Mouse (Mus musculus) liver, embryonic 14.5 days (tissue): Measurements from ENCODE around the gene Tubb3. TPM values are rescaled to one million over a fixed set of nuclear protein-coding genes. Genes with fewer than 3 reads are reported as not detected.
A peak's percentile ranks its signal among the peaks of the same experiment; 100 is the strongest.

Source experiments
- ATAC-seq: fragments of 200-750 bp; cut with Nextera tagmentation; 2 replicates; pipeline ENCODE4 v1.8.0; 2017; ENCODE audit warnings: moderate number of reproducible peaks, mild to moderate bottlenecking, moderate library complexity; ENCODE audit not compliant: insufficient read depth
- DNase-seq, 3 experiments: peaks; one replicate each; pipeline ENCODE4 v3.0.0-alpha.2; 2012 to 2013; ENCODE audit warnings: low read depth in 3 of 3, low spot score in 3 of 3
- H3K27ac ChIP-seq: fragments of 300-500 bp; sonication (generic); 2 replicates; pipeline ENCODE4 v1.5.1; 2014; ENCODE audit warnings: moderate library complexity, mild to moderate bottlenecking, control low read depth, inconsistent platforms
- H3K27me3 ChIP-seq: fragments of 300-500 bp; sonication (generic); 2 replicates; pipeline ENCODE4 v1.6.1; 2014; ENCODE audit warnings: mild to moderate bottlenecking, low read length, moderate library complexity; ENCODE audit not compliant: control insufficient read depth, insufficient read depth
- H3K36me3 ChIP-seq: fragments of 300-500 bp; sonication (generic); replicated peaks from 2 replicates; pipeline ENCODE4 v1.6.1; 2014; ENCODE audit warnings: low read depth; ENCODE audit not compliant: control insufficient read depth, insufficient read depth
- H3K4me1 ChIP-seq, 2 experiments: fragments of 200-500 bp in 1 of 2; fragments of 300-500 bp in 1 of 2; sonication (generic) in 1 of 2; replicated peaks; 2 replicates each; pipeline ENCODE4 v1.6.1; 2012 to 2014; ENCODE audit warnings: antibody characterized with exemption in 1 of 2, inconsistent platforms in 1 of 2, low read length in 1 of 2; ENCODE audit not compliant: control insufficient read depth in 2 of 2, insufficient read depth in 2 of 2
- H3K4me2 ChIP-seq: fragments of 300-500 bp; sonication (generic); 2 replicates; pipeline ENCODE4 v1.6.1; 2014; ENCODE audit warnings: low read depth, mild to moderate bottlenecking, control low read depth, moderate library complexity
- H3K4me3 ChIP-seq, 2 experiments: fragments of 200-500 bp in 1 of 2; fragments of 300-500 bp in 1 of 2; sonication (generic) in 1 of 2; 2 replicates each; pipeline ENCODE4 v1.5.1; 2012 to 2014; ENCODE audit warnings: low read depth in 2 of 2, low read length in 2 of 2, mild to moderate bottlenecking in 2 of 2, control low read depth in 1 of 2, inconsistent platforms in 1 of 2, moderate library complexity in 1 of 2; ENCODE audit not compliant: insufficient read depth in 1 of 2
- H3K9ac ChIP-seq: fragments of 300-500 bp; sonication (generic); replicated peaks from 2 replicates; pipeline ENCODE4 v1.6.1; 2014; ENCODE audit warnings: mild to moderate bottlenecking, control low read depth, moderate library complexity
- H3K9me3 ChIP-seq: fragments of 300-500 bp; sonication (generic); 2 replicates; pipeline ENCODE4 v1.6.1; 2016; ENCODE audit warnings: low read length, mixed read lengths; ENCODE audit not compliant: control insufficient read depth
- CTCF ChIP-seq: IDR thresholded peaks from 2 replicates; pipeline ENCODE4 v1.5.1; 2016; ENCODE audit warnings: antibody characterized with exemption, low read depth, control low read depth
- EP300 ChIP-seq: IDR thresholded peaks from 2 replicates; pipeline ENCODE4 v1.6.1; 2016; ENCODE audit warnings: antibody characterized with exemption, low read depth
- WGBS: fragments of 180-500 bp; shearing (Covaris S2); extraction: QIAGEN DNeasy Blood & Tissue Kit; methylation state at CpG from one replicate; pipeline ENCODE4 v1.1.7; 2014; ENCODE audit not compliant: insufficient replicate concordance; 5-methylcytosine and 5-hydroxymethylcytosine counted together
- polyA plus RNA-seq, 2 experiments: library from polyadenylated mRNA; depleted of rRNA in 1 of 2; stranded (reverse) in 1 of 2; unstranded in 1 of 2; fragments of >200 nt; fragmentation: Nextera tagmentation in 1 of 2; extraction: Ambion mirVana in 1 of 2; gene quantifications; 2 replicates each; pipeline versions ENCODE4 v1.2.1 to v1.2.3; 2012 to 2014

Gene Tubb3
- polyA plus RNA-seq, 2 experiments: 0.42 to 0.70 TPM

- Histone ChIP-seq H3K9me3 (no peaks in the 10 kb centered on the region), H3K27ac (no peak within 1 kb of the TSS), H3K36me3 (no peaks in the 10 kb centered on the region), H3K27me3 (peaks cover 22% of the 10 kb centered on the region), H3K9ac (no peak within 1 kb of the TSS), H3K4me3 (no peak within 1 kb of the TSS), H3K4me1 (peaks cover 13 to 25% of the 10 kb centered on the region in 2 experiments), H3K4me2 (0 out of 2 replicates have a peak within 1 kb of the TSS, but pooled peaks have one; percentile 9)
- DNase-seq (peak in 2 of 3 experiments; percentile 38 to 40), ATAC-seq (no peak)
- WGBS: 2% methylated on average over 4 of the region's 4 CpGs
- peak; percentile 92 for TF ChIP-seq CTCF
- TF ChIP-seq EP300: no peak
These were observed 4.4 kb upstream of the Tubb3 start, which contains the start of gene Mc1r for GRCm38 (mm10) chr8:123406786-123407185. Gene Mc1r (plus strand): TSS chr8:123407107.

- no peak for TF ChIP-seq EP300
- no peak for TF ChIP-seq CTCF
- ATAC-seq: no peak
- H3K4me1 ChIP-seq: peaks cover 18 to 33% of the 10 kb centered on the region in 2 experiments
- H3K27me3 ChIP-seq: peaks cover 30% of the 10 kb centered on the region
- H3K4me3 ChIP-seq: no peak overlapping the region
- no peaks in the 10 kb centered on the region for H3K9me3 ChIP-seq
- H3K9ac ChIP-seq: no peak overlapping the region
- 74% methylated on average over 13 of the region's 13 CpGs for WGBS
- H3K27ac ChIP-seq: no peak overlapping the region
- no peak overlapping the region for H3K4me2 ChIP-seq
- H3K36me3 ChIP-seq: no peaks in the 10 kb centered on the region
- no peak for DNase-seq
These were observed 3.6 kb upstream of the Tubb3 start for GRCm38 (mm10) chr8:123407612-123408011.

- H3K4me1 ChIP-seq: peaks cover 18 to 33% of the 10 kb centered on the region in 2 experiments
- no peaks in the 10 kb centered on the region for H3K9me3 ChIP-seq
- TF ChIP-seq EP300 (peak; percentile 52; the same call in 1 of the 2 replicates), CTCF (no peak)
- H3K27ac ChIP-seq: no peak overlapping the region
- H3K4me3 ChIP-seq: no peak overlapping the region
- ATAC-seq (peak; percentile 71), DNase-seq (no peak)
- WGBS: 23% methylated on average over 9 of the region's 9 CpGs
- peak overlapping the region; percentile 37 for H3K4me2 ChIP-seq
- H3K27me3 ChIP-seq: peaks cover 36% of the 10 kb centered on the region
- H3K9ac ChIP-seq: no peak overlapping the region
- no peaks in the 10 kb centered on the region for H3K36me3 ChIP-seq
These were observed 2.4 kb upstream of the Tubb3 start for GRCm38 (mm10) chr8:123408586-123409544.

- H3K27me3 ChIP-seq: peaks cover 36% of the 10 kb centered on the region
These were observed 1.1 kb upstream of the Tubb3 start for GRCm38 (mm10) chr8:123410049-123410587.

GRCm38 (mm10) chr8:123410788-123411187 is 436 bp upstream of the Tubb3 start:
- Histone ChIP-seq H3K4me3 (no peak overlapping the region), H3K4me2 (peak overlapping the region; percentile 53), H3K9ac (no peak overlapping the region), H3K36me3 (no peaks in the 10 kb centered on the region), H3K27me3 (peaks cover 36% of the 10 kb centered on the region), H3K4me1 (peaks cover 18 to 35% of the 10 kb centered on the region in 2 experiments), H3K9me3 (no peaks in the 10 kb centered on the region), H3K27ac (no peak overlapping the region)
- 20% methylated on average over 11 of the region's 11 CpGs for WGBS
- no peak for ATAC-seq
- TF ChIP-seq CTCF: no peak
- no peak for TF ChIP-seq EP300
- DNase-seq: no peak

More at GRCm38 (mm10) chr8:123410049-123410587, 1.1 kb upstream of the Tubb3 start:
- H3K4me3 ChIP-seq: no peak overlapping the region
- H3K4me2 ChIP-seq: no peak overlapping the region
- WGBS: 63% methylated on average over 8 of the region's 8 CpGs
- ATAC-seq: no peak
- no peaks in the 10 kb centered on the region for H3K9me3 ChIP-seq
- H3K4me1 ChIP-seq: peaks cover 18 to 35% of the 10 kb centered on the region in 2 experiments
- DNase-seq: no peak
- no peaks in the 10 kb centered on the region for H3K36me3 ChIP-seq
- no peak overlapping the region for H3K9ac ChIP-seq
- TF ChIP-seq EP300 (no peak), CTCF (no peak)
- H3K27ac ChIP-seq: no peak overlapping the region
